Mouse (Mus musculus) cerebellum, adult 9-11 months (tissue): ENCODE results near the gene Dhx9.
A peak's percentile ranks its signal among the peaks of the same experiment; 100 is the strongest.
"Not testable (repeated sequence)": the region's sequence is repeated elsewhere in the genome, so short reads cannot be mapped to it uniquely, and the experiment has no call there.

ENCODE experiments used
- DNase-seq: peaks from one replicate; pipeline ENCODE4 v3.0.0; 2022

The Dhx9 gene

GRCm38 (mm10) chr1:153487500-153487879 lies at the start of gene Dhx9:
Gene Dhx9, minus strand, starts transcription at chr1:153487660.
- DNase-seq: peak; percentile 98

DNA sequence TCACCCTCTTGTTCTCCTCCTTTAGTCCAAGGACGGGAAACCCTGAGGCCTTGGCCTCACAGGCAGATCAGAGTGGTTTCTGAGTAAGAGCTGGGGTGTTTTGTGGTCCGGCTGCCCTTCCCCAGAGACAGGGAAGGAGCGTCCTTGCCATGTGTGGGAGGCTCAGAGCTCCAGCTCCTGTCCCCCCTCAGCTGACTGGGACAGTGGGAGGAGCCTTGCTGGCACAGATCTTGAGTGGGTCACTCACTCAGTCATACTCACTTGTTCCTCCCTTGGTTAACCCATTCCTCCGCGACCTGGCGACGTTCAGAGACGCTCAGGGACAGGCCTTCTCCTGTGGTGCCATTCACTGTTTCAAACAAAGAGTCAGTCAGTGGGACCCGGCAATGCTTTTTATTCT lies 48.2 kb upstream of the Dhx9 start:
- peak; percentile 33 for DNase-seq

GRCm38 (mm10) chr1:153532896-153533295 lies 45.4 kb upstream of the Dhx9 start:
- DNase-seq: not testable (repeated sequence)

DNA sequence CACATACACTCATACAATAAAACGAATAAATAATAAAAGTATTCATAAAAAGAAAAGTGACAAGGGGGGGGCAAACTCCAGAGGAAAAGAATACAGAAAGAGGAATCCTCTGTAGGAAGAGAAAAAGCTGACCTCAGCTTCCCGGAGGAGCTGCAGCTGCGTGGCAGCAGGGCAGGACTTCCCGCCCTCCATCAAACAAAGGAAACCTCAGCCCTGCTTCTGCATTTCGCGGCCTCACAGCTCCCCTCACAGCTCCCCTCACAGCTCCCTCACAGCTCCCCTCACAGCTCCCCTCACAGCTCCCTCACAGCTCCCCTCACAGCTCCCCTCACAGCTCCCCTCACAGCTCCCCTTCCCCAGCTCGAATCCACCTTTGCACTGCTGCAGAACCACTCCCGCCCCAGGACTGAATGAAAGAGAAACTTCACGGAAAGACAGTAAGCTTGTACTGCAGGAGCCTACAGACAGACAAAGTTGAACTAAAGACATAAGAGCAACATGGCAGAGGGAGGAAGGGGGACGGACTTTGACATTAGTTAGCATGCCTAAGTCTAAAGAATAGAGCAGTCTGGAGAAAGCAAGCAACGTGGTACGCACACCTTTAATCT lies 44.9 kb upstream of the Dhx9 start:
- no peak for DNase-seq

- no peak for DNase-seq
Measured at GRCm38 (mm10) chr1:153531677-153532233, 44.3 kb upstream of the Dhx9 start.

GRCm38 (mm10) chr1:153522116-153522515 lies 34.7 kb upstream of the Dhx9 start:
- no peak for DNase-seq

GRCm38 (mm10) chr1:153515368-153515767 lies 27.9 kb upstream of the Dhx9 start:
- DNase-seq: no peak

- no peak for DNase-seq
Measured at GRCm38 (mm10) chr1:153510330-153511009, 23.0 kb upstream of the Dhx9 start.

GRCm38 (mm10) chr1:153509569-153509968 lies 22.1 kb upstream of the Dhx9 start:
- DNase-seq: not testable (repeated sequence)

DNA sequence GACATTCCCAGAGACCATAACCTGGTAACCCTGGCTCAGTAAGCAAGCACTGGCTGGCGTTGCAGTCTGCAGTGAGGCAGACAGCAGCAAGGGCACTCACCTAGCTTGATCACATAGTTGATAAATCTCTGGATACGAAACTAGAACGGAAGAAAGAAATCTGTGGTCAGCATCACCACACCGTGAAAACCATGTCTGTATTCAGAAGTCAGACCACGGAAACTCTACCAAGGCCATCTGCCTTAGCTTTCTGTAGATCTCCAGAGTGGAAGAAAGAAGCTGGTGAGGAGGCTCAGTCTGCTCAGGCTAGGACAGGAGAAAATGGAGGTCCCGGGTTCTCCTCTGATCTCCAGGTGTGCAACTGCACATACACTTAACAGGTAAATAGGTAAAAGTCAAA lies 21.6 kb upstream of the Dhx9 start:
- no peak for DNase-seq

- peak; percentile 34 for DNase-seq
Measured at GRCm38 (mm10) chr1:153506266-153506665, 18.8 kb upstream of the Dhx9 start.

GRCm38 (mm10) chr1:153501644-153502321 lies 14.3 kb upstream of the Dhx9 start:
- DNase-seq: no peak

GRCm38 (mm10) chr1:153500030-153500429 lies 12.6 kb upstream of the Dhx9 start:
- no peak for DNase-seq

DNA sequence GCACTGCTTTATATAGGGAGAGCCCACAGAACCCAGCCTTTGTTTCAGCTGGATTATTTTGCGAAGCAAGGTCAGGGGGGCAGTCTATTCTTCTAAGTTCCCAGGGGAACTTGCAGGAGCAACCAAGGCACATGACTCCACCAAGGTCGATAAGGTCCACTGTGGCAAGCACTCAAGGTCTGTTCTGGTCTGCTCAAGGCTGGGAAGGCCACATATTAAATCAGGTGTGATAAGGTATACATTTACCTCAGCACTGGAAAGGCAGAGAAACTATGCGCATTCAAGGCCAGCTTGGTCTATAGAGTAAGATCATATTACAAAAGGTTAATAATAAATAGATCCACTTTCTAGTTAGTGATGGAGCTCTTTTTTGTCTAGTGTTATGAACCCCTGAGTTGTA lies 8.6 kb upstream of the Dhx9 start:
- DNase-seq: no peak

DNA sequence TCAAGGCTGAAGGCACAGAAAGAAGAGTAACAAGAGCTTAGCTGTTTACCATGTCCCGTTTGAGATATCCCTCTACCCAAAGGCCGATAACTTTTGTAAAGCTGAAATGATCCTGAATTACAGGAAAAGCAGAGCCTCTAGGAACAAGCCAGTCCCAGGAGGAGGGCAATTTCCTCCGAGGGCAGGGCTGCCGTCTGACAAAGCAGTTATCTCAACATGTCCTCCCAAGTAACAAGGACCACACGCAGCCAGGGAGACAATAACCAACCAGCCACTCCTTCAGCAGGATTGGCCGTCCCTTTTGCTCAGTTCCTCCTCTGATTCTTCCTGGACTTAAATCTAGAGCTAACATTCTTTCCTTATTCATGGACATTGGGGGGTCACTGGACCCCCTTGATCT lies 6.5 kb upstream of the Dhx9 start:
- no peak for DNase-seq

- no peak for DNase-seq
Measured at GRCm38 (mm10) chr1:153493338-153493737, 5.9 kb upstream of the Dhx9 start.

GRCm38 (mm10) chr1:153491822-153492221 lies 4.4 kb upstream of the Dhx9 start:
- no peak for DNase-seq

GRCm38 (mm10) chr1:153491345-153491744 lies 3.9 kb upstream of the Dhx9 start:
- no peak for DNase-seq

DNA sequence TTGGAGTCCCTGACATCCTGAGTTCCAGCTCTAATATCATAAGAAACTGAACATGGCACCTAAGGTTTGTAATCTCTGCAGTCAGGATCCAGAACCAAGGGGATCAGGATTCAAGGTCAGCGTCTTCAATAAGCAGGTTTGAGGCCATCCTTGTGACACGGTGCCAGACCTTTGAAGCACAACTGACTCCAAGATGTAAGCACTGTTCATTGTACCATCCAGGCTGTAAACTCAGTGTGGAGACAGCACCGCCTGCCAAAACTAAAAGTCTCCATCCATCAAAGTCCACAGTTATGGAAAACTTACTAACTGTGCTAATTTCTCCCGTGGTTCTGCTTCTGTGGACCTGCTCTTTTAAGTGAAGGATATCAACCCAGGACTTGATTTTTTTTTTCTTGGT lies 2.5 kb upstream of the Dhx9 start:
- no peak for DNase-seq

GRCm38 (mm10) chr1:153489540-153489939 lies 2.1 kb upstream of the Dhx9 start:
- no peak for DNase-seq

- DNase-seq: peak; percentile 10
Measured at GRCm38 (mm10) chr1:153489132-153489531, 1.7 kb upstream of the Dhx9 start.

GRCm38 (mm10) chr1:153486767-153487499 lies 527 bp downstream of the Dhx9 start:
- DNase-seq: peak; percentile 73

- DNase-seq: peak; percentile 22
Measured at GRCm38 (mm10) chr1:153486120-153486519, 1.3 kb downstream of the Dhx9 start.
